Comparison of ENCODE assay signal across 24 mouse cellular contexts in the genomic region with DNA sequence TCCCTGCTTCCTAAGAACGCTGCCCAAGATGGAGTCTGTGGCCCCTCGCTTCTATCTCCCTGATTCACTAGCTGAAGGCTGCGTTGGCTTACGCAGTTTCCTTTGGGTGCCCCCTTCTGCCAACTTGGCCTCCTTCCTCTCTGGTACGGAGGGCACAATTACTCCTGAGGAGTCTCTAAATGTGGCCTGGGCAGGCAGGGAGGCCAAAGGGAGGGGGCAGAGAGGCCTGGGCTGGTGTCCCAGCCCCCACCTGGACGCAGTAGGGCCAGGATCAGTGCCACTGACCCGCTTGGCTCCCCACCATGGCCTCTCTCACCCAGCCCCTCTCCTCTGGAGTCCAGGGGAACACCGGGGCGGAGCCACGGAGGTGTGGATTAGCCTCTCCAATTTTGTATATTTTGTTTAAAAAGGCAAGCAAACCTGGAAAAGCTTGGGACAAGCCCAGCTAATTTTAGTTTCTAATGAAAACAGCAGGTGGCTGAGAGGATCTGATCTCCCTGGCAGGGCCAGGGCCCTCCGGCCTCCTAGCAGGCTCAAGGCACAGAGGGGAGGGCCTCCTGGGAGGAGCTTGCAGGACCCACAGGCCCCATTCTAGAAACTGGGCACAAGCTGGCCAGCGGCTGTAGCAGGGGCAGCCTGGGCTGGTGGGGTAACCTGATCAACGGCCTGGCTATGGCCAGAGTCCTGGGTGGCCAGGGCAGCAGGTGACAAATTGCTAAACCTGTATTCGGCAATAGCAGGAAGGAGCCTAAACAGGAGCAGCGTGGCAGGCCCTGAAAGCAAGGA. TPM values are rescaled to one million over a fixed set of nuclear protein-coding genes. Genes with fewer than 3 reads are reported as not detected.
DNase-seq lines count a peak whose midpoint lies in the region; ATAC-seq and TF ChIP-seq lines count a peak whose summit lies in the region.
"Had no signal": no experiment of that assay in that cellular context is flagged by ENCODE, and none has a peak within 500 bp of the region (broad histone marks: within the 10 kb centered on the region; RNA-seq: fewer than 3 reads in every experiment).

No protein-coding gene starts in this region.

- ATAC-seq in limb, embryonic 12.5 days (ENCODE audit: insufficient number of reproducible peaks, insufficient read depth, low FRiP score, low TSS enrichment, low read depth): no peak
- ATAC-seq: forebrain, embryonic 13.5 days; hindbrain, postnatal 0 days; intestine, postnatal 0 days; lung, postnatal 0 days had no signal

- H3K27me3 ChIP-seq in limb, embryonic 12.5 days: peaks cover 49% of the 10 kb centered on the region
- peaks cover 60% of the 10 kb centered on the region for H3K27me3 ChIP-seq in limb, embryonic 10.5 days (ENCODE audit: low read depth, poor library complexity, severe bottlenecking)
- peaks cover 51% of the 10 kb centered on the region for H3K27me3 ChIP-seq in embryonic facial prominence, embryonic 10.5 days (replicated peaks; ENCODE audit: low read depth, poor library complexity, severe bottlenecking)
- H3K27me3 ChIP-seq in myocyte (ENCODE audit: control insufficient read depth, insufficient read depth, insufficient read length): no peaks in the 10 kb centered on the region

- 70% methylated on average over 15 of the region's 15 CpGs for WGBS in limb, embryonic 12.5 days
- 78% methylated on average over 15 of the region's 15 CpGs for WGBS in limb, embryonic 10.5 days
- whole genome bisulfite sequencing in embryonic facial prominence, embryonic 10.5 days: 66% methylated on average over 15 of the region's 15 CpGs

- H3K36me3 ChIP-seq in limb, embryonic 12.5 days: no peaks in the 10 kb centered on the region
- H3K36me3 ChIP-seq in limb, embryonic 10.5 days: no peaks in the 10 kb centered on the region
- 0 out of 2 replicates have a peak, but pooled peaks cover 3% of the 10 kb centered on the region for H3K36me3 ChIP-seq in embryonic facial prominence, embryonic 10.5 days (replicated peaks)
- no peaks in the 10 kb centered on the region for H3K36me3 ChIP-seq in myocyte (ENCODE audit: control insufficient read depth, insufficient read depth)
- H3K36me3 ChIP-seq: heart, embryonic 15.5 days; limb, embryonic 13.5 days; midbrain, embryonic 12.5 days had no signal

- TF ChIP-seq POLR2A in myocyte (IDR thresholded peaks at IDR 0.05; ENCODE audit: insufficient read length, low read depth): no peak

- no peaks in the 10 kb centered on the region for H3K79me2 ChIP-seq in myocyte (ENCODE audit: control insufficient read depth, insufficient read depth)

- no peak overlapping the region for H3K27ac ChIP-seq in limb, embryonic 12.5 days
- no peak overlapping the region for H3K27ac ChIP-seq in limb, embryonic 10.5 days
- 0 out of 2 replicates have a peak overlapping the region, but pooled peaks have one; percentile 41 for H3K27ac ChIP-seq in embryonic facial prominence, embryonic 10.5 days (replicated peaks)
- H3K27ac ChIP-seq: forebrain, embryonic 13.5 days; heart, embryonic 15.5 days; hindbrain, postnatal 0 days; limb, embryonic 13.5 days; liver, embryonic 14.5 days; midbrain, embryonic 12.5 days had no signal

- DNase-seq in cerebellum, postnatal 25 days: peak; percentile 32 to 33
- DNase-seq in cerebellum, adult 9-10 months: no peak
- no peak for DNase-seq in limb, embryonic 10.5 days (ENCODE audit: low spot score)
- no peak for DNase-seq in embryonic facial prominence, embryonic 10.5 days (ENCODE audit: low spot score)
- DNase-seq in layer of hippocampus, postnatal 10 days (ENCODE audit: low spot score in 2 of 2): no peak
- no peak for DNase-seq in frontal cortex, postnatal 36 days (ENCODE audit: low spot score in 2 of 2)
- DNase-seq: cerebellum, adult 2 months; heart, postnatal 4 days; kidney, postnatal 36 days; layer of hippocampus, adult 9-11 months; thymus, adult 2 months had no signal

- H3K4me3 ChIP-seq in limb, embryonic 12.5 days (replicated peaks): no peak overlapping the region
- H3K4me3 ChIP-seq in limb, embryonic 10.5 days: no peak overlapping the region
- H3K4me3 ChIP-seq in embryonic facial prominence, embryonic 10.5 days: no peak overlapping the region
- H3K4me3 ChIP-seq in myocyte: no peak overlapping the region
- H3K4me3 ChIP-seq: forebrain, embryonic 13.5 days; heart, embryonic 15.5 days; limb, embryonic 13.5 days; midbrain, embryonic 12.5 days had no signal

- peaks cover 9% of the 10 kb centered on the region for H3K4me1 ChIP-seq in limb, embryonic 12.5 days (replicated peaks)
- peaks cover 19% of the 10 kb centered on the region for H3K4me1 ChIP-seq in limb, embryonic 10.5 days
- peaks cover 36% of the 10 kb centered on the region for H3K4me1 ChIP-seq in embryonic facial prominence, embryonic 10.5 days

- no peak overlapping the region for H3K4me2 ChIP-seq in limb, embryonic 12.5 days
- peak overlapping the region; percentile 40 for H3K4me2 ChIP-seq in myocyte (ENCODE audit: low read depth)
- H3K4me2 ChIP-seq: forebrain, embryonic 13.5 days; heart, embryonic 15.5 days; limb, embryonic 13.5 days; midbrain, embryonic 12.5 days had no signal

- no peaks in the 10 kb centered on the region for H3K9me3 ChIP-seq in limb, embryonic 12.5 days
- H3K9me3 ChIP-seq in limb, embryonic 10.5 days (replicated peaks): no peaks in the 10 kb centered on the region
- no peaks in the 10 kb centered on the region for H3K9me3 ChIP-seq in embryonic facial prominence, embryonic 10.5 days
- H3K9me3 ChIP-seq: forebrain, embryonic 13.5 days; heart, embryonic 15.5 days; limb, embryonic 13.5 days; midbrain, embryonic 12.5 days had no signal

- 0 out of 2 replicates have a peak overlapping the region, but pooled peaks have one; percentile 32 for H3K9ac ChIP-seq in limb, embryonic 12.5 days (replicated peaks)
- H3K9ac ChIP-seq: forebrain, embryonic 13.5 days; heart, embryonic 15.5 days; limb, embryonic 13.5 days; liver, embryonic 14.5 days; midbrain, embryonic 12.5 days had no signal

- no peak overlapping the region for H3ac ChIP-seq in myocyte (ENCODE audit: control insufficient read depth, insufficient read length)

TF ChIP-seq in myocyte, 11 proteins besides CTCF, POLR2A, EP300 and RAD21:
- no peak for TF ChIP-seq REST (IDR thresholded peaks at IDR 0.05; ENCODE audit: insufficient read depth, insufficient read length)
- TF ChIP-seq POLR2AphosphoS2 (IDR thresholded peaks at IDR 0.05; ENCODE audit: insufficient read length, low read depth): no peak
- TF ChIP-seq E2F4 (IDR thresholded peaks at IDR 0.05; ENCODE audit: insufficient read depth): no peak
- TF ChIP-seq USF1 (IDR thresholded peaks at IDR 0.05; ENCODE audit: low read depth): no peak
- no peak for TF ChIP-seq MYOD1 (IDR thresholded peaks at IDR 0.05; ENCODE audit: control insufficient read depth in 1 of 3, insufficient read length in 2 of 3, low read depth in 2 of 3)
- TF ChIP-seq TCF12 (IDR thresholded peaks at IDR 0.05; ENCODE audit: insufficient read depth, poor library complexity, severe bottlenecking): no peak
- TF ChIP-seq SRF (IDR thresholded peaks at IDR 0.05; ENCODE audit: control insufficient read depth, insufficient read length, low read depth): no peak
- no peak for TF ChIP-seq MAX (IDR thresholded peaks at IDR 0.05; ENCODE audit: low read depth)
- TF ChIP-seq TCF3 (IDR thresholded peaks at IDR 0.05; ENCODE audit: insufficient read length, low read depth): no peak
- TF ChIP-seq CEBPB (IDR thresholded peaks at IDR 0.05; ENCODE audit: insufficient read depth, poor library complexity, severe bottlenecking): no peak
- no peak for TF ChIP-seq MYOG (IDR thresholded peaks at IDR 0.05; ENCODE audit: control insufficient read depth in 1 of 3, insufficient read depth in 1 of 3, insufficient read length in 2 of 3, low read depth in 2 of 3)

RNA-seq across cellular contexts. Expression of a gene that starts 8.8 kb away (rescaled TPM):
- 2.6 and 6.9 TPM in 2 replicates for polyA plus RNA-seq in limb, embryonic 12.5 days (2016; fragmentation: Nextera tagmentation; extraction: Ambion mirVana)
- 1.3 and 1.4 TPM in 2 replicates for polyA plus RNA-seq in limb, embryonic 10.5 days (2016; fragmentation: Nextera tagmentation; extraction: Ambion mirVana)
- polyA plus RNA-seq in embryonic facial prominence, embryonic 10.5 days (2016; fragmentation: Nextera tagmentation; extraction: Ambion mirVana): 1.2 and 1.5 TPM in 2 replicates
- polyA plus RNA-seq in myocyte (2012; fragmentation: generic; extraction: Trizol): 5.2 TPM
- 10 to 100 TPM; 10.4 to 11.4 TPM for total RNA-seq in layer of hippocampus, postnatal 10 days (2021)
- total RNA-seq: CH12.LX; common myeloid progenitor, adult 5-6 weeks; MEL had no signal

Comparison
In these comparisons a context has a peak if more than half of its experiments do, and no peak if none do; other contexts are left out.
1. DNase-seq: peak in cerebellum, postnatal 25 days (2 of 2); none in cerebellum, adult 9-10 months (single experiment), limb, embryonic 10.5 days (single experiment), embryonic facial prominence, embryonic 10.5 days (single experiment), layer of hippocampus, postnatal 10 days (0 of 2) and frontal cortex, postnatal 36 days (0 of 2).